Mouse (Mus musculus): ENCODE data around the gene Dhfr. TPM values are rescaled to one million over a fixed set of nuclear protein-coding genes. Genes with fewer than 3 reads are reported as not detected.
A peak's percentile ranks its signal among the peaks of the same experiment; 100 is the strongest.

Dhfr gene
- total RNA-seq, 2 experiments from 2014 or later = 5.8 to 6.7 TPM

DNA sequence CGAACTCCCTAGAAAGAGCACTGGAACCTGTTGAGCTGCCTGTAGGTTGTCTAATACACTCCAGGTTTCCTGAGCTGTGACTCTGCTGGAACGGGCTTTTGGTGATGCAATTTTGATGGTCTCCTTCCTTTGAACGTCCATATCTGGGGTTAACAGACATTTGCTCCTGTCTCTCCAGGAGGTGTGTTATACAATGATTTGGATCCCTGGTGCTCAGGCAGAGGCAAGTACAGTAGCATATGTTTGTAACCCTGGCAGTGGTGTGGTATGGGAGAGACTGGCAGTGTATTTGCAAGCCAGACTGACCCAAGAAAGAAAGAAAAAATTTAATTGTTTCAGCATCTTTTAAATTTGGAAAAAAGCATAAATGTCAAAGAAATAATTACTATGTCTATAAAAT, 32.8 kb downstream of the Dhfr start:
- DNase-seq = no peak

DNA sequence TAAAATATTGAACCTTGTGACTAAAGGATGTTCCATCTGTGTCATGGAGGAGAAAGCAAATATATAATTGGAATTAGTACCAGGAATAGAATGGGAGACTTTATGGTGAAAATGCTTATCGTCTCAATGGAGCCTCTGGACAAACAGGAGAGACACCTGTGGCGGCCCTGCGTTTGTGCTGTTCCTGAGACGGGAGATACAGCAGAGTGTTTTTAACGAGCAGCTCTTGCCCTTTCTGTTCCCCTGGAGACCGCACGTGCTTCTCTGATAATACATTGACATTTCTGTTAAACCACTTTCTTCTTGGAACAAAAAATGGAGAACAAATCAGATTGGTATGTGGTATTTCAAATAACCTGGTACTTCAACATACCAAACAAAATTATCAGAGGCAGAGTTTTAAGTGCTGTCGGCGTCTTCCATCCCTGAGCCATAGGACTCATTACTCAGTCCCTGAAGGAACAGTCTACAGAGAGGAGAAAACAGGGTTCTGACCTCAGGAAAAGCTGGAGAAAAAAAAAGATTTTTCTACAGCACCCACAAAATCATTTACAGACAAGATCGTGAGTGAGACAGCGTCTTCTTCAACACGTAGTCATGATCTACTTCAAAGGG, 38.6 kb downstream of the Dhfr start:
- no peak for DNase-seq

DNA sequence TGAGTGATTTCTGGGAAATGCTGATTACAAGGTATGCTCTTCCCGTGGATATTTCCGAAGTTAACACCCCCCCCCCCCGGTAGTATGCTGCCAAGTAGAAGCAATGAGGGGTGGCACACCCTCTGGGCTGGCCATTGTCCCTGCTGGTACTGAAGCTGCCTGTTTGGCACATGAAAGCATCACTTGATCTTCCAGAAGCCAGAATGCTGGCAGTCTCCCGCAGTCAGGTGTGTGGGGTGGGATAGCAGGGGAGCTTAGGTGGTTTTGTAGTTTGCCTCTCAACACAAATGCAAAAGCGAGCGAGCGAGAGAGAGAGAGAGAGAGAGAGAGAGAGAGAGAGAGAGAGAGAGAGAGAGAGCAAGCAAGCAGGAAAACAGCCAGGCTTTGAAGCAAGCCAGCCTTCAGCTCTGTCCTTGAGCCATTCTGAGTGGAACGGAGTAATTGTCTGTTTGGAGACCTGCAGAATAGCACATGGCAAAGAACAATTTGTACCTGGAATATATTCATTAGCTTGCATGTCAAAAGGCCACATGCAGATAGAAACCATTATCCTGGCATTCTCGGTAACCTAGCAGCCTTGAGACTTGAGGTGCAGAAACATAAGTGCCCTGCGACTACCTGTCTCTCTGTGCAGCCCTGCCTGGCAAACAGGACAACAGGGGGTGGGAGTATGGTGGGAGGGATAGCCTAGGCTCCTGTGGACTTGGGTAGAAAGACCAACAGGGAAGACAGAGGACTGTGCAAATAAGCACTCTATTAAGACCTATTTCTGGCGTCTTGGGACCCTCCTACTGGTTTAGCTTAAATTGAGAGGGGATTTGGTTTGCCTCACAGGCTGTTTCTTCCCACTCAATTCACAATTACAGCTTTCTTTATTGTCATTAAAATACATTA, 44.2 kb downstream of the Dhfr start:
- DNase-seq = peak; percentile 18

DNA sequence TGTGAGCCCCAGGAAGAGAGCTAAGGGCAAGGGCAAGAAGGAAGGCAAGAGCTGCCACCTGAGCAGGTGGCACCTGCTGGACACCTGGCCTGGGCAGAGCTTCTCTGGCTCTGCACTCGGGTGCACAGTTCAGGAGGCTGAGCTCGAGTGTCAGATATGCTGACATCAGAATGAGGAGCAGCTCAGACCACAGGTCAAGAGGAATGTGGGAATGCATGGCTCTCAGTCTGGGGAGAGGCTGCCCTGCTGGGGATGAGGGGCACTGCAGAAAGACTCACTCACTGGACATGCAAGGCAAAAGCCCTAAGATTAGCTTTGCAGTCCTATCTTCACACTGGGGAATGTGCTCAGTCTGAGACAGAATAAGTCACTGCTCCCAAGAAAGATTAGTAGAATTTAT, 47.5 kb downstream of the Dhfr start:
- no peak for DNase-seq

DNA sequence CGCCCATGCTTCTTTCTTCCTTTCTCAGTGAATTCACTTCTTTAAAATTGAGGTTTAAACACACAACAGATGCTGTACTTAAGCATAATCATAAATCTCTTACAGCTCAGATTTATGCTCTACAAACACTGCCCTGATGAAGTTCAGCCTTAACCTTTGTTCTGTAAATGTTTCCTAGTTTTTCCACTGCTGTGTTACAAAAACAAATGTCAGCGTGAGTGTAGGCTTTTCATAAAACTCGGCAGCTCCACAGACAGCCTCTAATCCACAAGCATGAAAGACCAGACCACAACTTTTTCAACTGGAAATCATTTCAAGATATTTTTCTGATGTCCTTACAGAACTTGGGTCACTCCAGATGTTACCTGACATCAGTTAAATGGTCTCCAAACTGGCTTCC, 49.0 kb downstream of the Dhfr start:
- no peak for DNase-seq

DNA sequence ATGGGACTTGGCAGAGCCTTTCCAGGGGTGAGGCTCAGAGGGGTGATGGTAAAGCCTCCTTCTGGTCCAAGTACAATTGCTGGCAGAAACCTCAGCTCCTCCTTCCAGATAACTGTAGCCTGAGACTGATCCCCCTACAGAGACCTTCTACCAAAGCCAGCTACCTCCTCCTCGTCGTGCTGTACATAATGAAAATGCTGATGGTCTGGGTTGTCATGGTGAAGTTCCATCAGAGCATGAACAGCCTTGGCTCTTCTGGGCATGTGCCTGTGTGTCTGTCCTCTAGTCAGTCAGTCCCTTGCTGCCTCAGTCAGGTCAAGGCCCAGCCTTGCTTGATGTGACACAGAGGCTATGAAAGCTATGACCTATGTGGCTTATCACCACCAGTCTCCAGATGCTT, 56.0 kb downstream of the Dhfr start:
- DNase-seq = peak; percentile 10

DNA sequence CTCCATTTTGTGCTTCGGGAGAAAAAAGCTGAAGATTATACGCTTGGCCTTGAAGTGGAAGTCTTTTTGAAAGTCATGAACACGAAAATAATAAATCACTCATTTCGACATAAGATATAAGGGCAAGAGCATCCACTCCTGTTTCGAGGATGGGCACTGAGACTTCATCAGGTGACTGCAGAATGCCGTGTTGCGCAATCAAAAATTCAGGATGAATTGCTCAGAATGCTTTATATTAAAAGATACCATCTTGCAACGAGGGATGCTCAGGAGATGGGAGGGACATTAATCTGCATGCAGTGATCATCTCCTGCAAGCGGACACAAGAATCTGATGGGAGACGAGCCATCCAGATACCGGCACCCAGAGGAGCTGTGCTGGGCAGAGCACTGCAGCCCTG, 65.1 kb downstream of the Dhfr start:
- DNase-seq = no peak

DNA sequence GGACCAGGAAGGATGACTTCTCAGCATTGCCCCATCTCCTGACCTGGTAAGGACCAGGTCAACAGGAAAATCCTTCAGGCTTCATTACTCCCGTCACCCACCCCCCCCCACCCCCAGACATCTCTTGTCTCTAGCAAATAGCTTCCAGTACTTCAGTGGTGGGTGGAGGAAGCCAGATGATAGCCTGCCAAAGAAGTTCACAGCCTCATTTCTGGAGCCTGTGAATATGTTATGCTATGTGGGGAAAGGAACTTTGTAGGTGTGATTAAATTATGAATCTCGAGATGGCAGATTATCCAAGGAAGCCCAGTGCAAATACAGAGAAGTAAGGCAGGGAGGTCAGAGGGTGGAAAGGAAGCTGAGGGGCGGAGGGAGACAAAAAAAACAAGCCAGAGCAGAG, 69.2 kb downstream of the Dhfr start:
- no peak for DNase-seq

DNA sequence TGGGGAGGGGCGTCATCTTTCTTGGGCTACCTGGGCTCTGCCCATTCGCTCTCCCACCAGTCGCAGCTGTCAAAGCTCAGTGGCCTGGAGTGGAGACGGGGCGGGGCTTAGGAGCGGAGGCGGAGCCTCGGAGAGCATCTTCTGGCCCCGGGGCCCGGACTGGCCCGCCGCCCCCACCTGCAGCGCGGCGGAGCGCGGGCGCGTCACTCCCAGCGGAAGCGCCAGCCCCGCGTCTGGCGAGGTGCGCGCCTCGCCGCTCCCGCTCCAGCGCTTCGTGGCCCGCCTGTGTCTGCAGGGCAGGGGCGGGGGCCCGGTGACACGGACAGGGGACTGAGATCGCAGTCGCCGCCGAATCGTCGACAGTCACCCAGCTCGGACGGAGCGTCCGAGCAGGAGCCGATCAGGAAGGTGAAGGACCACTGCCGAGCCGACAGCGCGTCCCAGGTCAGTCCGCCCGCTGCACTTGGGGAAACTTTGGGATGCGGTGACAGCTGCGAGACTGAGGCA, 71.3 kb downstream of the Dhfr start, which contains the start of gene Ankrd34b:
Gene Ankrd34b (plus strand): TSS at position 139 of the 507 bp plus-strand sequence.
- DNase-seq = peak; percentile 52

DNA sequence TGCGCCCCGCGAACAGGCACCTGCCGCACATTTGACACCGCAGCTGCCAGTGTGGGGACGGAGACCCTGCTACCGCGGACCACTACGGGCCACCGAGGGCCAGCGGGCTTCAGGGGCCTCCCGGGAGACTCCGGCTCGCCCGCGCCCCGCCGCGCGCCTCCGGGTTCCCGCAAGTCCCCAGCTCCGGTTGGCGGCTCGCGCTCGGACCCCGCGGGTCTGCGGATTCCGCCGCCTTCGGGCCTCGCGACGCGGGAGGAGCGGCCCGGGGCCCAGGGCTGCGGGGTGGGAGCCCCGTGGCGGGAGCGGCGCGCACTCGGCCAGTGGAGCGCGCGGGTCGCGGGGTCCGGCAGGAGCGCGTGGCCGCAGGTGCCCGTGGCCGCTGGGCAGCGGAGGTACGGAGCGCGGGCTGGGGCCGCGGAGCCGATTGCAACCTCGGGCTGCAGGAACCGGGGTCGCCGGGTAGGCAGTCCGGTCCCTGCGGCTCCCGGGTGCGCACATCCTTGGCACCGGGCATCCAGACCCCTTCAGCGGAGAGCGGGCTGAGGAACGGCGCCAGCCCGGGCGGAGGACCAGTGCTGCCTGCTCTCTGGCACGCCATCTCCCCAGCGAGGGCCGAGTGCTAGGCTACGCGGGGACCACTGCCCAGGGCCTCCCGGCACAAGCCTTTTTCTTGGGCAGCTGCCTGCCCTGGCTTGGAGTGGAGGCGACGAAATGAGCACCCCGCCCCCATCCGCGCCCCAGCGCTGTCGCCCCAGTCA, 71.9 kb downstream of the Dhfr start:
- peak; percentile 21 for DNase-seq

DNA sequence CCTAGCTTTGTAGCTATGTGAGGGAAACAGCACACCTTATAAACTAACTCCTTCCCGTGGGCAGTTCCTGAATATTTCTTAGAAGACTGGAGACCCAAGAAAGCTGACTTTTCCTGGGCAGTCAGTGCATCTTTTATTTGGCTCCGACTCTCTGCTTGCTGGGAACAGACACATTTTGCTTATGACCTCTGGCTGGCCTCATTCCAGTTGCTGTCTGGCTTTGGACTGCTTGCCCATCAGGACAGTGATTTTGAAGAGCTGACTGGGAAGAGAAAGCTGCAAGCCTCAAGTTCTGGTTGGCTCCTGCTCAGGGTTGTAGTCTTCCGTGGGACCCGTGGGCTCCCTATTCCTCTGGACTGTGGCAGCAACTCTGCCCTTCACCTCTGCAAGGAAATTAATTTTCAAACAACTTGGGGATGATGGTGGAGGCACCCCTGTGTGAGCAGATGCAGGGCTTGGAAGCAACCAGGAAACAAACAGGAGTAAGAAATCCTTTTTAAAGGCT, 72.9 kb downstream of the Dhfr start:
- peak; percentile 25 for DNase-seq

Other genes with a start within 250 kb of the Dhfr start
- gene Rasgrf2, start 223.1 kb upstream of the Dhfr start, total RNA-seq (2021) = 1 to 10 TPM; 2.2 to 2.6 TPM
- not detected for gene Gm20379, start 48.7 kb upstream of the Dhfr start, total RNA-seq (2021)
- 10 to 100 TPM; 17.5 to 29.2 TPM for gene Msh3, start 277 bp downstream of the Dhfr start, total RNA-seq (2021)
- under 1 TPM; 0.39 to 0.42 TPM for gene Ankrd34b, start 71.2 kb downstream of the Dhfr start, total RNA-seq (2021)
- gene Fam151b, start 129.3 kb downstream of the Dhfr start, total RNA-seq (2021) = 1 to 10 TPM; 4.8 to 6.2 TPM
- 10 to 100 TPM; 18.5 to 21.5 TPM for gene Zfyve16, start 176.1 kb downstream of the Dhfr start, total RNA-seq (2021)
- not detected for gene Spz1, start 221.4 kb downstream of the Dhfr start, total RNA-seq (2021)

Data from adrenal gland, postnatal 10 days (tissue).